Mouse (Mus musculus) testis, adult 2 months (tissue): ENCODE measurements around the gene Afmid.

ENCODE experiments used
- CTCF ChIP-seq: fragments of 200-500 bp; IDR thresholded peaks from 2 replicates; pipeline ENCODE4 v1.5.1; 2012; ENCODE audit warnings: low read depth, mild to moderate bottlenecking, inconsistent platforms, low read length, moderate library complexity; ENCODE audit not compliant: control insufficient read depth, insufficient read depth, insufficient replicate concordance
- POLR2A ChIP-seq: fragments of 200-500 bp; IDR thresholded peaks from 2 replicates; pipeline ENCODE4 v1.6.1; 2012; ENCODE audit warnings: low read depth, mild to moderate bottlenecking, inconsistent platforms, low read length, moderate library complexity; ENCODE audit not compliant: control insufficient read depth

- TF ChIP-seq CTCF = no peak
- TF ChIP-seq POLR2A = no peak
These were observed 20.9 kb downstream of the Afmid start for GRCm38 (mm10) chr11:117846640-117847039.
